Mouse (Mus musculus): Measurements from ENCODE around the gene Ndufs1.
A peak's percentile ranks its signal among the peaks of the same experiment; 100 is the strongest.
"Not testable (repeated sequence)": the region's sequence is repeated elsewhere in the genome, so short reads cannot be mapped to it uniquely, and the experiment has no call there.

The Ndufs1 gene

GRCm38 (mm10) chr1:63176604-63177421 lies at the start of gene Ndufs1, which contains the start of gene Eef1b2:
Gene Ndufs1 (minus strand): TSS chr1:63176833.
Gene Eef1b2 (plus strand): TSS chr1:63176825.
- DNase-seq: peak; percentile 98 to 99

- no peak for DNase-seq
Measured at GRCm38 (mm10) chr1:63225890-63226289, 49.3 kb upstream of the Ndufs1 start.

- no peak for DNase-seq
Measured at GRCm38 (mm10) chr1:63225009-63225408, 48.4 kb upstream of the Ndufs1 start.

GRCm38 (mm10) chr1:63219277-63219676 lies 42.6 kb upstream of the Ndufs1 start:
- DNase-seq: no peak

DNA sequence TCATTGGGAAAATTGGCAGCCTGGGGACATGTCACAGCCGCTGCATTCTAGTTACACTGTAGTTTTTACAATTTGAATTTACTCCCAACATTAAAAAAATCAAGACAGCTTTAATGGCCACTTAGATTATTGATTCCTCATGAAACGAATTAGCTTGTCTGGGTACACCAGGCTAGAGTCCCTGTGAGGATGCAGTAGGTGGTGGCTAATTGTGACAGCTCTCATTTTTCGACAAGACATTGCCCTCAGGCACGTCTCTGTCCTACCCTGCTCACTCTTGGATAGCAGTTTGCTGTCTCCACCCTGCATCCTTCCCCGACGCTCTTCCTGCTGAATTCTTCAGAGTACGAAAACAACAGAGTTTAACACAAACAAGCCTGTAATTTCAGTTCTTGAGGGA lies 38.0 kb upstream of the Ndufs1 start:
- DNase-seq: no peak

GRCm38 (mm10) chr1:63214271-63214558 lies 37.6 kb upstream of the Ndufs1 start, which contains the start of gene Gpr1:
Gene Gpr1 (minus strand): TSS chr1:63214543.
- DNase-seq: no peak

DNA sequence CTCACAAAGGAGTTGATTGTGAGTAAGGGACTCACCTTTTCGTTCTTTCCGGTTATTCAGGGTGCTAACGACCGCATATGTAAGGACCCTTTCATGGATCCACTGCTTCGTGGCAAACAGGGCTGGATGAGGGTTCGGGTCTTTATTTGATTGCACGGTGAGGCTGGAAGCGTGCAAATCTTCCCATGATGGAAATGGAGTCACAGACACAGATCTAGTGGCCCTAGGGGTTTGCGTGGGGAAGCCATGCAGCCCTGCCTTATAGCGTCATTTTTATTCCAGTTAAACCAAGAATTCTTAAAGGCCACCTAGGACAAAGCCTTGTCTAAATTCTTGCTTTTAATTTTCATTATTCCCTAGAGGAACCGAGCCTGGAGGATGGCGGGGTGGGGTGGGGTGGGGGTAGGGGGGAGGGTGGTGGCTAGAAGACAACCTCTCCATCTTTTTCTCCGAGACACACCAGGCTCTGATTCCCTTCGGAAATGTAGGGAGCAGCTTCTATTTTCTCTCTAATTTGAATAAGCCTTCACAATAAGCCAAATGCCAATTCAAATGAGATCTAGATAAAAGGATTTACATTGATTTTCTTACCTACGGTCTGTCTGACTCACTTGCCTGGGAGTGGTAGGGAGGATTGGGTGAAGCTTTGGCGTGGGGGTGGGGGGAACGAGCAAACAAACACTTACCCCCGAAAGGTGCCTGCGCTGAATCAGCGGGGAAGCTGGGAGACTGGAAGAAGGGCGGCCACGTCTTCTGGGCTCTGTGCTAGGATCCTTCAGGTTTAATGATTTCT lies 37.0 kb upstream of the Ndufs1 start:
- DNase-seq: no peak

DNA sequence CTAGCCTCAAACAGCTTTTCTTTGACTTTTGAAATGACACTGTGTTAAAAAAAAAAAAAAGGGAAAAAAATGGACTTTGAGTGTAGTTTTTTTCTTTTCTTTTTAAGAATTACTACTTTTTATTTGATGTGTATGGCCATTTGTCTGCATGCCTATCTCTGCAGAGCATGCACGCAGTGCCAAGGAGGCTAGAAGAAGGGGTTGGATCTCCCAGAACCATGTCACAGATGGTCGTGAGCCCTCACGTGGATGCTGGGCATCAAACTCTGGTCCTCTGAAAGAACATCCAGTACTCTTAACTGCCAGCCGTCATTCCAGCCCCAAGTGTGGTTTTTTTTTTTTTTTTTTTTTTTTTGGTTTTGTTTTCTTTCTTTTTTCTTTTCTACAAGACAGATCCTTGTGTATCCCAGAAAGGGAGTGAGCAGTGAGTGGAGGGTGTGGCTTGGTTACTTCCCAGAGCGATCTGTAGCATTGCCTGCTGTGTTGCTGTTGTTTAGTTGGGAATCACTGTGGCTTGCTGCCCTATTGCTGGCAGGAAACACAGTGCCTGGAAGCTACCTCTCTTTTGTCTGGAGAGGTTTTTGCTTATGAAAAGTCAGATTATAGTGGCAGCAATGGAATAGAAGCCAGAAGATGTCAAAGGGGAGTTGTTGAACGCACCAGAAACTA lies 33.4 kb upstream of the Ndufs1 start:
- DNase-seq: no peak

DNA sequence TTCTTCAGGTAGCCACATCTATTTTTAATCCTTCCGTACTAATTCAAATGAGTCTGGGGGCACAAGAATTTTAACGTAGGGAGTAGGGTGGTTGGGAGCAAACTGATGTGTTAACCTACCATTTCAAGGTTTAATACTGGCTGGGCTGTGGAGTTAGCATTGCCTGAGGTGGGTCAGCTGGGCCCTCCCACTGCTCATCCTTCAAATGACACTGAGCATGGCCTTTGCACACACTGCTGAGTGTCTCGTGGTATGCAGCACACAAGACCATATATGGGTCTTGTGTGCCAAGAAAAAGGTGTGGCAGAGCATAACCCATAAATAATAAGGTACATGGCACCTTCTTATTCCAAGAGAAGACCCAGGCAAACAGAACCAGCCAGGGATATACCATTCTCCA lies 31.0 kb upstream of the Ndufs1 start:
- no peak for DNase-seq

GRCm38 (mm10) chr1:63204660-63205394 lies 28.2 kb upstream of the Ndufs1 start:
- no peak for DNase-seq

- DNase-seq: no peak
Measured at GRCm38 (mm10) chr1:63203950-63204659, 27.5 kb upstream of the Ndufs1 start.

GRCm38 (mm10) chr1:63203471-63203870 lies 26.8 kb upstream of the Ndufs1 start:
- no peak for DNase-seq

DNA sequence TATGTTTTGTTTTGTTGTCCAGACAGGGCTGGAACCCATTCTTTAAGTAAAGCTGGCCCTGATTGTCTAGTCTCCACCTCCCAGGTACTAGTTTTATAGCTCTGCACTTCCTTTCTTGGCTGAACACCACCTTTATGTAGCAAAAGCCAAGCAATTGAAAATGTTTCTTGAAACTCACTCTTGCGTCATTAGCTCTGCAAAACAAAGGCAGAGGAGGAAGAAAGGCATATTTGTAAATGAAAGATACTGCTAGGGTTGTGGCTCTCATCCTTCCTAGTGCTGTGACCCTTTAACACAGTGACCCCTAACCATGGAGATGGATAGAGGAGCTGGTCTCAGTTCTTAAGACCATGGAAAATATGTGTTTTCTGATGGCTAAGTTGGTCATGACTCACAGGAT lies 25.0 kb upstream of the Ndufs1 start:
- DNase-seq: no peak

- DNase-seq: no peak
Measured at GRCm38 (mm10) chr1:63200322-63200721, 23.7 kb upstream of the Ndufs1 start.

GRCm38 (mm10) chr1:63199387-63199786 lies 22.8 kb upstream of the Ndufs1 start:
- no peak for DNase-seq

DNA sequence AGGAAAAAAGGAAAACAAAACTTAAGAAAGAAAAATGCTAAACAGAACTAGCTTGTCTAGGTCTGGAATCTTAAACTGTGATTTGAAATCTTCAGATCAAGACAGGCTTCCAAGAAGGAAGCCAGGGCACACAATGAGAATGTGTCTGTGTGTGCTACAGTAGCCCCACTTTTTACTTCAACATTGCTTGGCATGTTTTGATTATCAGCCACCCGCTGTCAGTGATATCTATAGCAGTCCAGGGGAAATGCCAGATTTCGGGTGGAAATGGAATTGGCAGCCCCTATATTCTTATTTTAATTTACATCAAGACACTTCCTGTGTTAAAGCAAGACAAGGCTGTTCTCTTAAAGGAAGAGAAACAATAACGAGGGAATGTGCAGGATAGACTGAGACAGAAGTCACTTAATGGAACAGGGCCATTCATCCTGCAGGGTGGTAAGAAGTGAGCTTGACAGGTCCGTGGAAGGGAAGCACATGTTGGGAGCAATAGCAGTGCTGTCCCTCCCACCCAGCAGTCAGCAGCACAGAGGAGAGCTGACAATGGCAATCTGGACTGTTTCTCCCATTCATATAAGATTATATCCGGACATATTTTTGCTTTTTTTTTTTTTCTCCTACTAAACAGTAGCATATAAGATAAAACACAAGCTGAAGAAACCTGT lies 19.3 kb upstream of the Ndufs1 start:
- no peak for DNase-seq

DNA sequence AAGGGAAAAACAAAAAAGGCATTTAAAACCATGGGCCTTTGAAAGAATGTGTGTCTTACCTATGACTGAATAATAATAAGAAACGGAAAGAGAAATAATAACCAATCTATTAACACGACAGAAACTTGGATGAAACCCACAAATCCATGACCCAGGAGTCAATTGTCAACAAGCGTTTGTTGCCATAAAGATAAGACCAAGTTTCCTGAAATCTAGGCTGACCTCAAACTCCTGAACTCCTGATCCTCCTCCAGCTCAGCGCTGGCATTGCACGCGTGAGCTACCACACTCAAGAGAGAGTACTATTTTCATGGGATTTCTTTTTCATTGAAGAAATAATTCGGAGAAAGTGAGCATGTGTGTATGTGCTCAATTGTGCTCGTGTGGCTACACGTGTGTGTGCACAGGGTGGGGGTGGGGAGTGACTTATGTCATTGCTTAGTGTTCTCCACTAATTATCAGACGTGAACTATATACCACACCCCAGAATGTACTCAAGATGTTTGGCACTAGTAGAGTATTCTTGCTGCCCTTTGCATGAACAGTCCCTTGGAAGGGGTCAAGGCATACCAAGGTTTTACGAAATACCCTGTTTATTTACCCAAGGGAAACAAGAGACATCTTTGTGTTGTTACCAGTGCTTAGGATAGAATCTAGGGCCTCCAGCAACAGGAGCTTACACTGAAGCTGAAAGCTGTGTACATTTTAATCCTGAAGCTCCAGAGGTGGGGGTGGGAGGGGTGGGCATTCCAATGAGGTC lies 15.9 kb upstream of the Ndufs1 start:
- no peak for DNase-seq

DNA sequence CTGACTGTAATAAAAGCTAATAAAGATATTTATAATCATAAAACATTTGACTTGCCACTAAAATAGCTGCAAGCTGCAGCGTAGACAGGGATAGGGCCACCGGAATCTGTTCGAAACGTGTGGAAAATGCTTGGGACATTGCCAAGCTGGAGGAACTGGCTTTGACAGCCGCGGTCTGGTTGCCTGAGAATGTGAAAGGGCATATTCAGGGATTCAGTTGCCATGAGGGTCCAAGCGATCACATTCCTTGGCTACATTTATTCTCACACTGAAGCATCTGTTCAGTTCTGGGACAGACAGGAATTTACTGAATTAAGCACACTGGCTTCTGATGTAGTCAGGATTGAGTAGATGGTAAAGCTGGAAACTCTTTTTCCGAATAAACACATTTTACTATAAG lies 14.2 kb upstream of the Ndufs1 start:
- no peak for DNase-seq

- no peak for DNase-seq
Measured at GRCm38 (mm10) chr1:63188536-63188935, 11.9 kb upstream of the Ndufs1 start.

GRCm38 (mm10) chr1:63185430-63185829 lies 8.8 kb upstream of the Ndufs1 start:
- DNase-seq: not testable (repeated sequence)

Measured in cerebellum, postnatal 36 days (tissue).